Mouse (Mus musculus) lung, adult 2 months (tissue): Measurements from ENCODE around the gene Pbp2. TPM values are rescaled to one million over a fixed set of nuclear protein-coding genes. Genes with fewer than 3 reads are reported as not detected.

Experiments
- DNase-seq: peaks from one replicate; pipeline ENCODE4 v3.0.0; 2022
- H3K4me1 ChIP-seq: fragments of 200-500 bp; 2 replicates; pipeline ENCODE4 v1.6.1; 2011; ENCODE audit warnings: low read length; ENCODE audit not compliant: control insufficient read depth, insufficient read depth
- H3K4me3 ChIP-seq: fragments of 200-500 bp; replicated peaks from 2 replicates; pipeline ENCODE3; 2011; ENCODE audit warnings: low read depth, mild to moderate bottlenecking, control low read depth, low read length; ENCODE audit errors: extremely low read depth
- CTCF ChIP-seq: fragments of 200-500 bp; IDR thresholded peaks from 2 replicates; pipeline ENCODE4 v1.5.1; 2011; ENCODE audit warnings: mild to moderate bottlenecking, low read length, control low read depth; ENCODE audit not compliant: insufficient read depth
- POLR2A ChIP-seq: fragments of 200-500 bp; IDR thresholded peaks from 2 replicates; pipeline ENCODE4 v1.6.1; 2011; ENCODE audit warnings: low read depth, mild to moderate bottlenecking, control low read depth, low read length, borderline replicate concordance; ENCODE audit errors: extremely low read depth
- whole genome bisulfite sequencing: fragments of 180-500 bp; shearing (Covaris S2); methylation state at CpG from one replicate; pipeline ENCODE4 v1.1.7; 2018; 5-methylcytosine and 5-hydroxymethylcytosine counted together
- polyA plus RNA-seq: library from polyadenylated mRNA; depleted of rRNA; stranded (reverse); fragments of >200 nt; gene quantifications from 2 replicates; pipeline ENCODE4 v1.2.3, GENCODE M21; 2012

Pbp2 gene
- polyA plus RNA-seq, 1 experiment: not detected

- no peak overlapping the region for H3K4me3 ChIP-seq
- H3K4me1 ChIP-seq: peaks cover 2% of the 10 kb centered on the region; the same call in 1 of the 2 replicates
- no peak for TF ChIP-seq CTCF
- no peak for TF ChIP-seq POLR2A
- no peak for DNase-seq
- 41% methylated on average over 5 of the region's 5 CpGs for WGBS
Measured at GRCm38 (mm10) chr6:135279286-135279685, 30.9 kb downstream of the Pbp2 start.

GRCm38 (mm10) chr6:135278302-135278701 is 31.9 kb downstream of the Pbp2 start:
- no peak for DNase-seq
- no peak overlapping the region for H3K4me3 ChIP-seq
- no peak for TF ChIP-seq CTCF
- H3K4me1 ChIP-seq: peaks cover 2% of the 10 kb centered on the region; the same call in 1 of the 2 replicates
- WGBS: 88% methylated on average over 6 of the region's 6 CpGs

GRCm38 (mm10) chr6:135276474-135277295 is 33.5 kb downstream of the Pbp2 start:
- DNase-seq: no peak
- WGBS: 61% methylated on average over 6 of the region's 6 CpGs
- no peak overlapping the region for H3K4me3 ChIP-seq
- H3K4me1 ChIP-seq: peaks cover 2% of the 10 kb centered on the region; the same call in 1 of the 2 replicates
- TF ChIP-seq CTCF (no peak), POLR2A (no peak)

GRCm38 (mm10) chr6:135275231-135275630 is 35.0 kb downstream of the Pbp2 start:
- no peak for DNase-seq
- Histone ChIP-seq H3K4me3 (no peak overlapping the region), H3K4me1 (peaks cover 2% of the 10 kb centered on the region; the same call in 1 of the 2 replicates)
- WGBS: 75% methylated on average over 4 of the region's 4 CpGs
- no peak for TF ChIP-seq CTCF
- no peak for TF ChIP-seq POLR2A

- TF ChIP-seq CTCF (no peak), POLR2A (no peak)
- Histone ChIP-seq H3K4me1 (peaks cover 2% of the 10 kb centered on the region; the same call in 1 of the 2 replicates), H3K4me3 (no peak overlapping the region)
- no peak for DNase-seq
- WGBS: 81% methylated on average over 6 of the region's 6 CpGs
Measured at GRCm38 (mm10) chr6:135273066-135273465, 37.1 kb downstream of the Pbp2 start.

GRCm38 (mm10) chr6:135271761-135272160 is 38.4 kb downstream of the Pbp2 start:
- TF ChIP-seq CTCF (no peak), POLR2A (no peak)
- Histone ChIP-seq H3K4me3 (no peak overlapping the region), H3K4me1 (peaks cover 2% of the 10 kb centered on the region; the same call in 1 of the 2 replicates)
- DNase-seq: no peak
- WGBS: 66% methylated on average over 2 of the region's 2 CpGs

GRCm38 (mm10) chr6:135269626-135270025 is 40.6 kb downstream of the Pbp2 start:
- WGBS: 76% methylated on average over 6 of the region's 6 CpGs
- no peak for TF ChIP-seq CTCF
- no peak for TF ChIP-seq POLR2A
- DNase-seq: no peak
- Histone ChIP-seq H3K4me1 (peaks cover 2% of the 10 kb centered on the region; the same call in 1 of the 2 replicates), H3K4me3 (no peak overlapping the region)

GRCm38 (mm10) chr6:135268392-135268791 is 41.8 kb downstream of the Pbp2 start:
- TF ChIP-seq CTCF (no peak), POLR2A (no peak)
- no peak for DNase-seq
- Histone ChIP-seq H3K4me1 (peaks cover 2% of the 10 kb centered on the region; the same call in 1 of the 2 replicates), H3K4me3 (no peak overlapping the region)

GRCm38 (mm10) chr6:135267221-135267620 is 43.0 kb downstream of the Pbp2 start:
- TF ChIP-seq POLR2A (no peak), CTCF (no peak)
- 83% methylated on average over 3 of the region's 3 CpGs for WGBS
- no peak for DNase-seq

GRCm38 (mm10) chr6:135266056-135266455 is 44.1 kb downstream of the Pbp2 start:
- no peak for DNase-seq
- TF ChIP-seq POLR2A: no peak
- TF ChIP-seq CTCF: no peak
- no peak overlapping the region for H3K4me3 ChIP-seq
- peaks cover 2% of the 10 kb centered on the region; the same call in 1 of the 2 replicates for H3K4me1 ChIP-seq
- WGBS: 58% methylated on average over 1 of the region's 1 CpGs

More at GRCm38 (mm10) chr6:135267221-135267620, 43.0 kb downstream of the Pbp2 start:
- H3K4me1 ChIP-seq: peaks cover 2% of the 10 kb centered on the region; the same call in 1 of the 2 replicates
- no peak overlapping the region for H3K4me3 ChIP-seq
